Mouse (Mus musculus) liver, embryonic 15.5 days (tissue): ENCODE data around the gene Krtcap2. TPM values are rescaled to one million over a fixed set of nuclear protein-coding genes. Genes with fewer than 3 reads are reported as not detected.
A peak's percentile ranks its signal among the peaks of the same experiment; 100 is the strongest.

Experiments
- ATAC-seq: fragments of 200-750 bp; cut with Nextera tagmentation; 2 replicates; pipeline ENCODE4 v1.8.0; 2017; ENCODE audit warnings: moderate number of reproducible peaks, mild to moderate bottlenecking, moderate library complexity; ENCODE audit not compliant: insufficient read depth
- H3K27ac ChIP-seq: fragments of 300-500 bp; sonication (generic); replicated peaks from 2 replicates; pipeline ENCODE4 v1.5.1; 2015; ENCODE audit warnings: mild to moderate bottlenecking, inconsistent platforms
- H3K27me3 ChIP-seq: fragments of 300-500 bp; sonication (generic); 2 replicates; pipeline ENCODE4 v1.6.1; 2015; ENCODE audit warnings: mild to moderate bottlenecking, inconsistent platforms
- H3K36me3 ChIP-seq: fragments of 300-500 bp; sonication (generic); replicated peaks from 2 replicates; pipeline ENCODE4 v1.6.1; 2015; ENCODE audit warnings: moderate library complexity, mild to moderate bottlenecking, inconsistent platforms
- H3K4me1 ChIP-seq: fragments of 300-500 bp; sonication (generic); replicated peaks from 2 replicates; pipeline ENCODE4 v1.6.1; 2015; ENCODE audit warnings: inconsistent platforms
- H3K4me2 ChIP-seq: fragments of 300-500 bp; sonication (generic); 2 replicates; pipeline ENCODE4 v1.6.1; 2015; ENCODE audit warnings: moderate library complexity, mild to moderate bottlenecking, inconsistent platforms
- H3K4me3 ChIP-seq: fragments of 300-500 bp; sonication (generic); replicated peaks from 2 replicates; pipeline ENCODE4 v1.5.1; 2015; ENCODE audit warnings: mild to moderate bottlenecking, inconsistent platforms
- H3K9ac ChIP-seq: fragments of 300-500 bp; sonication (generic); 2 replicates; pipeline ENCODE4 v1.6.1; 2015; ENCODE audit warnings: moderate library complexity, mild to moderate bottlenecking, inconsistent platforms
- H3K9me3 ChIP-seq: fragments of 300-500 bp; sonication (generic); replicated peaks from 2 replicates; pipeline ENCODE4 v1.6.1; 2016; ENCODE audit warnings: inconsistent platforms
- WGBS: fragments of 180-500 bp; shearing (Covaris S2); methylation state at CpG from one replicate; pipeline ENCODE4 v1.1.7; 2015; ENCODE audit warnings: mixed read lengths; ENCODE audit not compliant: insufficient replicate concordance; 5-methylcytosine and 5-hydroxymethylcytosine counted together
- microRNA counts: library from miRNA; unstranded; fragments of <30 nt; microRNA quantifications from one replicate; lab custom pipeline; 2016
- microRNA-seq: library from miRNA; unstranded; fragments of <30 nt; microRNA quantifications from one replicate; pipeline ENCODE4, GENCODE M21; 2016
- polyA plus RNA-seq: library from polyadenylated mRNA; unstranded; fragments of >200 nt; fragmentation: Nextera tagmentation; extraction: Ambion mirVana; gene quantifications from 2 replicates; pipeline ENCODE4 v1.2.1, GENCODE M21; 2015

Krtcap2 gene
- polyA plus RNA-seq, 1 experiment from 2014 or later, result 126 TPM

DNA sequence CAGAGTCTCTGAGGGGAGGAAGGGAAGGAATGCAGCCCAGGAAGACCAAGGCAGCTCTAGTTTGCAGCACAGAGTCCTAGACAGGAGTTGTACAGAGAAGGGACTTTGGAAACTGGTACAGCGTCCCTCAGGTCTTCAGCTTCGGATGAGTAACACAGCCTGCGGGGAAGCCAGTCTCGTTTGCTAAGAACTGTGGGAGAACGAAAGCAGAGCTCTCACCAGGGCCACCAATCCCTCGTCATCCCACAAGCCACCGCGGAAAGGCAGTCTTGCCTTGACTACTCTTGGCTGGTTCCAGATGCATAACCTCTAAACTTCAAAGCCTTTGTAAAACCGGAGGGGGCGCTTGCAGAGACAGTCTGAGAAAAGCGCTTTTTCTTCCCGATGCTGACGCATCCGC lies 53.7 kb downstream of the Krtcap2 start:
- no peak for ATAC-seq
- H3K4me3 ChIP-seq, result peak overlapping the region; percentile 12
- peak overlapping the region; percentile 46 for H3K4me2 ChIP-seq
- peaks cover 29% of the 10 kb centered on the region for H3K27me3 ChIP-seq
- peak overlapping the region; percentile 9; the same call in 1 of the 2 replicates for H3K9ac ChIP-seq
- no peak overlapping the region for H3K27ac ChIP-seq
- WGBS, result 5% methylated on average over 14 of the region's 14 CpGs
- peaks cover 9% of the 10 kb centered on the region for H3K4me1 ChIP-seq
- no peaks in the 10 kb centered on the region for H3K9me3 ChIP-seq
- H3K36me3 ChIP-seq, result no peaks in the 10 kb centered on the region

MicroRNAs encoded within 50 kb of the gene (microRNA counts, 519-probe panel; counts per million panel counts)
- not detected for microRNA mmu-miR-92b (lab: Ali Mortazavi, UCI)

Small RNA genes within 50 kb of the gene (microRNA-seq; reads per million reads assigned to microRNA genes)
- 69.8 reads per million, percentile 50 among the genes with 10 or more reads in this experiment for gene Mir92b

Other genes with a start within 250 kb of the Krtcap2 start
- gene Rusc1, start 152.7 kb upstream of the Krtcap2 start, polyA plus RNA-seq, result 3.0 and 4.0 TPM in 2 replicates
- gene Gm43738, start 144.9 kb upstream of the Krtcap2 start, polyA plus RNA-seq, result not detected in 2 replicates
- gene Fdps, start 144.0 kb upstream of the Krtcap2 start, polyA plus RNA-seq, result 339 and 359 TPM in 2 replicates
- gene Pklr, start 109.8 kb upstream of the Krtcap2 start, polyA plus RNA-seq, result 102 and 104 TPM in 2 replicates
- 0.43 and 0.45 TPM in 2 replicates for gene Hcn3, start 85.8 kb upstream of the Krtcap2 start, polyA plus RNA-seq
- 8.5 and 10.1 TPM in 2 replicates for gene Clk2, start 81.2 kb upstream of the Krtcap2 start, polyA plus RNA-seq
- 53.0 and 53.7 TPM in 2 replicates for gene Scamp3, start 68.5 kb upstream of the Krtcap2 start, polyA plus RNA-seq
- 2.4 and 2.9 TPM in 2 replicates for gene Fam189b, start 62.8 kb upstream of the Krtcap2 start, polyA plus RNA-seq
- 26.1 and 26.2 TPM in 2 replicates for gene Gba, start 43.0 kb upstream of the Krtcap2 start, polyA plus RNA-seq
- gene Thbs3, start 30.8 kb upstream of the Krtcap2 start, polyA plus RNA-seq, result 1.5 and 2.1 TPM in 2 replicates
- 103 and 104 TPM in 2 replicates for gene Mtx1, start 18.9 kb upstream of the Krtcap2 start, polyA plus RNA-seq
- 0.50 TPM in 1 of 2 replicates, not detected in the other for gene Muc1, start 16.9 kb upstream of the Krtcap2 start, polyA plus RNA-seq
- 0.23 and 0.31 TPM in 2 replicates for gene Trim46, start 343 bp downstream of the Krtcap2 start, polyA plus RNA-seq
- 45.4 and 54.4 TPM in 2 replicates for gene Dpm3, start 13.4 kb downstream of the Krtcap2 start, polyA plus RNA-seq
- gene Slc50a1, start 24.6 kb downstream of the Krtcap2 start, polyA plus RNA-seq, result 17.5 and 17.8 TPM in 2 replicates
- gene Efna1, start 35.2 kb downstream of the Krtcap2 start, polyA plus RNA-seq, result 8.9 and 11.2 TPM in 2 replicates
- 0.18 and 0.58 TPM in 2 replicates for gene Efna3, start 77.0 kb downstream of the Krtcap2 start, polyA plus RNA-seq
- 0.24 and 0.48 TPM in 2 replicates for gene Efna4, start 92.1 kb downstream of the Krtcap2 start, polyA plus RNA-seq
- gene Adam15, start 104.0 kb downstream of the Krtcap2 start, polyA plus RNA-seq, result 8.8 and 12.7 TPM in 2 replicates
- gene Dcst2, start 116.0 kb downstream of the Krtcap2 start, polyA plus RNA-seq, result 0.06 and 0.07 TPM in 2 replicates
- gene Dcst1, start 119.3 kb downstream of the Krtcap2 start, polyA plus RNA-seq, result 0.05 TPM in 1 of 2 replicates, not detected in the other
- 2.3 and 3.3 TPM in 2 replicates for gene Zbtb7b, start 148.8 kb downstream of the Krtcap2 start, polyA plus RNA-seq
- gene Lenep, start 156.8 kb downstream of the Krtcap2 start, polyA plus RNA-seq, result not detected in 2 replicates
- 14.3 and 16.4 TPM in 2 replicates for gene Flad1, start 165.9 kb downstream of the Krtcap2 start, polyA plus RNA-seq
- gene Cks1b, start 172.4 kb downstream of the Krtcap2 start, polyA plus RNA-seq, result 210 and 229 TPM in 2 replicates
- 44.8 and 50.6 TPM in 2 replicates for gene Shc1, start 172.5 kb downstream of the Krtcap2 start, polyA plus RNA-seq
- gene Pygo2, start 184.2 kb downstream of the Krtcap2 start, polyA plus RNA-seq, result 10.1 and 10.6 TPM in 2 replicates
- 7.4 and 8.1 TPM in 2 replicates for gene Pbxip1, start 190.7 kb downstream of the Krtcap2 start, polyA plus RNA-seq
- gene Pmvk, start 208.6 kb downstream of the Krtcap2 start, polyA plus RNA-seq, result 35.7 and 38.4 TPM in 2 replicates